Mouse (Mus musculus): ENCODE results near the gene Ints6.

- no peak for TF ChIP-seq CTCF (IDR thresholded peaks at IDR 0.05; ENCODE audit: borderline replicate concordance, insufficient read depth, low read depth, low read length)
- no peak for TF ChIP-seq POLR2A (IDR thresholded peaks at IDR 0.05; ENCODE audit: borderline replicate concordance, insufficient read depth, low read length)
Observed at GRCm38 (mm10) chr14:62806921-62807320, 46.0 kb upstream of the Ints6 start.
